Mouse (Mus musculus): Measurements from ENCODE around the gene St3gal3.

- TF ChIP-seq CTCF (IDR thresholded peaks at IDR 0.05; ENCODE audit: control insufficient read depth, insufficient read depth, low read length) (no peak), POLR2A (IDR thresholded peaks at IDR 0.05; ENCODE audit: borderline replicate concordance, control insufficient read depth, low read depth, low read length) (no peak)
Measured at GRCm38 (mm10) chr4:118138891-118139290, 4.2 kb upstream of the St3gal3 start.

Measured in bone marrow, adult 2 months (tissue).